Mouse (Mus musculus): ENCODE results near the gene Dgkb.

Gene Dgkb

DNA sequence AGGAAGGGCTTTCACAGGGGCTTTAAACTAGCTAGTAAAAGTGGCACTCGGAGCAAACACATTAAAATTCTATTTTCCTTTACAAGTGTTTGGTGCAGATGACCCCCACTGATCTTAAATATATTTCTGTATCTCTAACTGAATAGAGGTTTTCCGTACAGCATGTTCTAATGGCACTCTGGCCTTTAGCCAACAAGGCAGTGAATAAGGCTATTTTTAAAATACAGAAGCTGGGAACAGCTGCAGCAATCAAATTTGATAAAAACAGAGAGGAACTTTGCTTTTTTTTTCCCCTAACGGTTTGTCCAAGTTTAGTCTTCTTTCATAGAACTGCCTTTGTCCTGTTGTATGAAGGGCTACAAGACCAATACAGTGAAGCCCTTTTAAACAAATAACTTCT is 776.5 kb downstream of the Dgkb start:
- no peak for DNase-seq (ENCODE audit: low spot score)

DNA sequence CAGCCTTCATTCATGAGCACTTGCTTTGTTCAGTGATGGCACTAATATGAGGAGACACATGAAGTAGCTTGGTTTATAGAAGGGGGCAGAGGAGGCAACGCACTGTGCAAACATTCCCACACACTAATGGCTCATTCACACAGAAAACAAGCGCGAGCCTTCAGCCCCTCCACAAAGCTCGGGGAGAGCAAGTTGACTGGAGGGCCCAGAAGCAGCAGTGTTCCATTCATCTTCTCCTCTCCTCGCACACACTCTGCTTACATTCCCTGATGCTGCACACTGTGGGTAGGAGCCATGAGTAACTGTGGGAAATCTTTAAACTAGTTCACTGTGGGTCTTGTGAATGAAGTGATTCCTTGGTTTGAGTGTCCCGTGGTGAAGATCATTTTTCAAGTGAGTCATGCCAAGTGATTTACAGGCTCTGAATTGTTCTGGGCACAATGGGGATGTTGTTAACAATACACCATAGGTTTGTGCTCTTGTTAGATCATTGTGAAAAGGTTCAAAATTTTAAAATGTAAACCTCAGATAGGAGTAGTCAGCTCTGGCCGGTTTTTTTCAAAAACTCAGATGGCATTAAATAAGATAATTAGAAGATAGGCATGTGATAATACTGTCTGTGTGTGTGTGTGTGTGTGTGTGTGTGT is 779.0 kb downstream of the Dgkb start:
- DNase-seq (ENCODE audit: low spot score), result no peak

DNA sequence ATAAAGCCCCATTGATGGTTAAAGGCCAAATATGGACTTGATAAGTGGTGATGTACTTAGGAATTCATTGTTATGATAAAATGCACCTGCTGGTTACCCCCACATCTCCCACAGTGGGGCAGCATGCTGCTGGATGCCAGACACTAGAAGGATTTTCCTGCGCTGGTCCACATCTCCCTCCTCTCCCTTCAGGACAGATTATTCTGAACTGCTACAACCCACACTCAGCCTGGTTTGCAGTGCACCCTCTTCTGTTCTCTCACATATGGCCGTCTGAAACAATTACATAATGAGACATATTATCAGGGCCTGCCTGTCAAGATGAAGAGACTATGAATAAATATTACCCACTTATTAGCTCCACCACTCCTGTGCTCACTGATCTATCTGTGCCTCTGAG is 780.6 kb downstream of the Dgkb start:
- no peak for DNase-seq (ENCODE audit: low spot score)

DNA sequence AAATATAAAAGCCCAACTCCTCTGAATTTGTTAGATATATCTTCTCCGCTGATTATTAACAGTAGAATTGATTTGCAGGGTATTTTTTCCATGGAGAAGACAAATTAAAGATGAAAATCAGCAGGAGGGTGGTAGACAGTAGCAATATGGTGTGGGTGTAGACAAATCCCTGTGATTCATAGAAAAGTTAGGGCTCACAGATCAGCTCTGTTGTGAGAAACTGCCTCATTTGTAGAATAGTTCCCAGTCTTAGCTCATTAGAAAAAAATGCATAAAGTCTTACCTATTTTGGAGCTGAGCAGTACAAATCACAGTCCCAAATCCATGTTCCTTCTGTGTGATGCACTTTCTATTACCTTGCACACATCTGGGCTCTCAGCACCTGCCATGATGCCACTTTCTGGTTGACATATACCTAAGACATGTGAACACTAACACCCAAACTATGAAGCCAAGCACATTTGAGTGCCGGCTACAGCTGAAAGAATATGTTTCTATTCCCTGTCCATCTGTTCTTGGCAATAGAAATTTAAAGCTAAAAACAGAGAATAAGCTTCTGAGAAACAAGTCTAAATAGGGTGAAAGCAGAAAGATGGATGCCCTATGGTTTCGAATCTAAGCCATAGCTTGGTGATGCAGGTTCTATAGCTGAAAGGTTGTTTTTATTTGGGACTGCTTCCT is 782.8 kb downstream of the Dgkb start:
- no peak for DNase-seq (ENCODE audit: low spot score)

DNA sequence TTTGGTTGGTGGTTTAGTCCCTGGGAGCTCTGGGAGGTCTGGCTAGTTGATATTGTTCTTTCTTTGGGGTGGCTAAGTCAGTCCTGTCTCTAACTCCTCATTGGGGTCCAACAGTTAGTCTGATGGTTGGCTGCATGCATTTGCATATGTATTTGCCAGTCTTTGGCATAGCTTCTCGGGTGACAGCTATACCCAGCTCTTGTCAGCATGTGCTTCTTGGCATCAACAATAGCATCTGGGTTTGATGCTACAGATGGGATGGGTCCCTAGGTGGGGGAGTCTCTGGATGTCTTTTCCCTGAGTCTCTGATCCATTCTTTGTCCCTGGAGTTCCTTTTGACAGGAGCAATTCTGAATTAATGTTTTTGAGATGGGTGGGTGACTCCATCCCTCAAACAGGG is 790.6 kb downstream of the Dgkb start:
- no peak for DNase-seq (ENCODE audit: low spot score)

DNA sequence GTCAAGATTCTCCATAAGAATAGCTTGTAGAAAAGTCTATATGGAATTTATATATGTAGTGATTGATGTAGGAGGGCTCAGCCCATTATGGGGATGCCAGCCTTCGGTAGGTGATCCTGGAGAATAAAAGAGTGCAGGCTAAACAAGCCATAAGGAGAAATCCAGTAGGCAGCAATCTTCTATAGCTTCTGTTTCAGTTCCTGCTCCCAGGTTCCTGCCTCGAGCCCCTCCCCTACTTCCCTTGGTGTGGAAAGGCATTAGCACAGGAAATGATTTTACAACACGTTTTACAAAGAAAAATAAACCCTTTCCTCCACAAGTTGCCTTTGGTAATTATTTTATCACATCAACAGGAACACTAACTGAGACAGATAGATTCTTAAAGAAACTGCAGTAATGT is 850.7 kb downstream of the Dgkb start:
- DNase-seq (ENCODE audit: low spot score), result no peak
